Mouse (Mus musculus): ENCODE results near the gene Ttc39d.
"Not testable (repeated sequence)": the region's sequence is repeated elsewhere in the genome, so short reads cannot be mapped to it uniquely, and the experiment has no call there.

- not testable (repeated sequence) for TF ChIP-seq FLI1 (IDR thresholded peaks at IDR 0.05; ENCODE audit: low read length); GATA1 (IDR thresholded peaks at IDR 0.05; ENCODE audit: borderline replicate concordance, low read length)
These were observed 6.7 kb downstream of the Ttc39d start for GRCm38 (mm10) chr17:80213998-80214397.

Measured in megakaryocyte, embryonic 14.5 days (primary cell).